Mouse (Mus musculus) retina, embryonic 14.5 days (tissue): ENCODE data around the gene Vamp8.

ENCODE experiments used
- DNase-seq: peaks from one replicate; pipeline ENCODE4 v3.0.0-alpha.2; 2015; ENCODE audit warnings: low spot score

The Vamp8 gene

GRCm38 (mm10) chr6:72352636-72353405 lies 37.7 kb downstream of the Vamp8 start:
- DNase-seq, result no peak

- no peak for DNase-seq
These were observed 40.3 kb downstream of the Vamp8 start for GRCm38 (mm10) chr6:72350214-72350613.

- no peak for DNase-seq
These were observed 42.1 kb downstream of the Vamp8 start for GRCm38 (mm10) chr6:72348411-72348810.

GRCm38 (mm10) chr6:72347166-72347941 lies 43.1 kb downstream of the Vamp8 start, which contains the start of gene 0610030E20Rik:
Gene 0610030E20Rik (plus strand): TSS chr6:72347317.
- DNase-seq, result peak; percentile 81

GRCm38 (mm10) chr6:72346261-72346660 lies 44.2 kb downstream of the Vamp8 start:
- DNase-seq, result no peak

- no peak for DNase-seq
These were observed 44.9 kb downstream of the Vamp8 start for GRCm38 (mm10) chr6:72345633-72346032.

- DNase-seq, result peak; percentile 98
These were observed 45.4 kb downstream of the Vamp8 start, which contains the start of gene Usp39 for GRCm38 (mm10) chr6:72345074-72345567. Gene Usp39 (minus strand): TSS chr6:72345184.

- no peak for DNase-seq
These were observed 46.0 kb downstream of the Vamp8 start for GRCm38 (mm10) chr6:72344396-72345073.

GRCm38 (mm10) chr6:72340481-72340880 lies 50.0 kb downstream of the Vamp8 start:
- no peak for DNase-seq
